Mouse (Mus musculus) ES-Bruce4 (cell line): ENCODE measurements around the gene Slc16a3.

Experiments used
- CTCF ChIP-seq: IDR thresholded peaks from one replicate; pipeline ENCODE4 v1.8.1; 2011; ENCODE audit warnings: low read depth, low read length
- EP300 ChIP-seq: IDR thresholded peaks from 2 replicates; pipeline ENCODE4 v1.6.1; 2011; ENCODE audit warnings: low read depth, low read length; ENCODE audit not compliant: insufficient read depth
- POLR2A ChIP-seq: IDR thresholded peaks from one replicate; pipeline ENCODE4 v1.8.1; 2011; ENCODE audit warnings: low read length; ENCODE audit not compliant: insufficient read depth

DNA sequence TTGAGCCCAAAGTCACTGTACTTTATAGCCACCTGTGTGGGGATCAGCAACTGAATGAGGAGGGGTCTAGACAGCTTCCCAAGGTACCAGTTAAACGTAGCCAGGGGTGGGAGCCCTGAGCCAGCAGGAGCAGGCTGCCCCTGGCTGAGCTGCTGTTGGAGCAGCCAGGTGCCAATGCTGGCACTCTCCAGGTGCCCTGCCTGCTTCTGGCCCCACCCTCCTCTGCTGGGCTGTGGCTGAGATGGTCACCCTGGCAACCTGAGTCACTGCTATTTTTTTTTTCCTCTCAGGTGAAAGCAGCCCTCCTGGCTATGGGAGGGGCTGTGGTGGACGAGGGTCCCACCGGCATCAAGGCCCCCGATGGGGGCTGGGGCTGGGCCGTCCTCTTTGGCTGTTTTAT is 6.7 kb downstream of the Slc16a3 start:
- TF ChIP-seq CTCF (no peak), POLR2A (no peak), EP300 (no peak)
